Mouse (Mus musculus): ENCODE results near the gene Ppp1r12a. TPM values are rescaled to one million over a fixed set of nuclear protein-coding genes. Genes with fewer than 3 reads are reported as not detected.

Ppp1r12a gene
- polyA plus RNA-seq, 1 experiment from 2014 or later: 72.3 TPM

GRCm38 (mm10) chr10:108330964-108331363 is 169.0 kb downstream of the Ppp1r12a start:
- peaks cover 18% of the 10 kb centered on the region for H3K27me3 ChIP-seq
- peaks cover 12% of the 10 kb centered on the region for H3K4me1 ChIP-seq (replicated peaks)
- 9% methylated on average over 10 of the region's 10 CpGs for WGBS
- H3K4me2 ChIP-seq: peak overlapping the region; percentile 98
- peak overlapping the region; percentile 72 for H3K4me3 ChIP-seq
- ATAC-seq (ENCODE audit: low FRiP score, low read depth): no peak
- H3K9ac ChIP-seq: no peak overlapping the region
- H3K9me3 ChIP-seq: no peaks in the 10 kb centered on the region
- no peak overlapping the region for H3K27ac ChIP-seq (replicated peaks)
- H3K36me3 ChIP-seq: no peaks in the 10 kb centered on the region

GRCm38 (mm10) chr10:108331784-108332561 is 170.0 kb downstream of the Ppp1r12a start, which contains the start of gene Pawr:
Pawr (plus strand) TSS chr10:108332121.
- H3K4me3 ChIP-seq: peak within 1 kb of the TSS; percentile 72
- H3K9me3 ChIP-seq: no peaks in the 10 kb centered on the region
- peak within 1 kb of the TSS; percentile 98 for H3K4me2 ChIP-seq
- H3K27me3 ChIP-seq: peaks cover 18% of the 10 kb centered on the region
- WGBS: under 1% methylated on average over 57 of the region's 85 CpGs
- peak within 1 kb of the TSS; percentile 42 for H3K27ac ChIP-seq (replicated peaks)
- no peaks in the 10 kb centered on the region for H3K36me3 ChIP-seq
- ATAC-seq (ENCODE audit: low FRiP score, low read depth): peak; percentile 92
- H3K9ac ChIP-seq: peak within 1 kb of the TSS; percentile 63
- H3K4me1 ChIP-seq (replicated peaks): peaks cover 12% of the 10 kb centered on the region

- peaks cover 18% of the 10 kb centered on the region for H3K27me3 ChIP-seq
- peak overlapping the region; percentile 42 for H3K27ac ChIP-seq (replicated peaks)
- under 1% methylated on average over 109 of the region's 129 CpGs for WGBS
- H3K36me3 ChIP-seq: no peaks in the 10 kb centered on the region
- H3K4me3 ChIP-seq: peak overlapping the region; percentile 72
- peak overlapping the region; percentile 98 for H3K4me2 ChIP-seq
- peak overlapping the region; percentile 63 for H3K9ac ChIP-seq
- peaks cover 12% of the 10 kb centered on the region for H3K4me1 ChIP-seq (replicated peaks)
- ATAC-seq (ENCODE audit: low FRiP score, low read depth): peak; percentile 68
- no peaks in the 10 kb centered on the region for H3K9me3 ChIP-seq
Measured at GRCm38 (mm10) chr10:108332571-108333541, 170.9 kb downstream of the Ppp1r12a start.

DNA sequence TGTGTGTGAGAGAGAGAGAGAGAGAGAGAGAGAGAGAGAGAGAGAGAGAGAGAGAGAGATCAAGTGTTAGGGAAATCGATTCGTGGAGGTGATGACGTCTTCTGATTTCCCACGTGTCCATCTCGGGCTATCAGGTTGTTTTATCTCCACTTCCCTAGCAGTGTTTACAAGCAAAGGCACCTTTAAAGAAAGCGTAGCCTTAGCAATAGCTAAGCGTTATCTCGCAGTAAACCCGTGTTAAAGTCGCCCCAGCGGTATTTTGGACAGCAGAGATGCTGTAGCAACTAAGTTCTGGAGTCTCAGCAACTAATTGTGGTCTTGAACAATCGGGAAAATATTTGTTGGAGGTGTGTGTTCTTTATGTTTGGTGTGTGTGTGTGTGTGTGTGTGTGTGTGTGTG is 171.6 kb downstream of the Ppp1r12a start:
- H3K9ac ChIP-seq: no peak overlapping the region
- no peak for ATAC-seq (ENCODE audit: low FRiP score, low read depth)
- 5% methylated on average over 12 of the region's 12 CpGs for WGBS
- H3K4me3 ChIP-seq: peak overlapping the region; percentile 72
- H3K36me3 ChIP-seq: no peaks in the 10 kb centered on the region
- H3K27ac ChIP-seq (replicated peaks): no peak overlapping the region
- H3K4me2 ChIP-seq: peak overlapping the region; percentile 98
- H3K4me1 ChIP-seq (replicated peaks): peaks cover 12% of the 10 kb centered on the region
- H3K9me3 ChIP-seq: no peaks in the 10 kb centered on the region
- peaks cover 18% of the 10 kb centered on the region for H3K27me3 ChIP-seq

Other genes starting within 250 kb of the Ppp1r12a start
- gene Pawr, start 169.9 kb downstream of the Ppp1r12a start, polyA plus RNA-seq (2015; fragmentation: Nextera tagmentation; extraction: Ambion mirVana): 3.8 TPM in 2 replicates